Mouse (Mus musculus) megakaryocyte progenitor cell, adult 5-6 weeks (primary cell): ENCODE results near the gene Mvp. TPM values are rescaled to one million over a fixed set of nuclear protein-coding genes. Genes with fewer than 3 reads are reported as not detected.

Experiments used
- ATAC-seq: replicated peaks from 2 replicates; pipeline ENCODE4 v1.8.0; 2016; ENCODE audit warnings: mild to moderate bottlenecking, moderate TSS enrichment, inconsistent platforms; ENCODE audit not compliant: poor library complexity
- total RNA-seq, 2 experiments: library from RNA; stranded (forward) in 1 of 2; stranded (reverse) in 1 of 2; fragments of 157-497, 149-512 nt in 1 of 2; fragments of 200-1000 nt in 1 of 2; gene quantifications; 2 replicates each; pipeline versions ENCODE4 v1.2.3 to v1.2.4; 2015 to 2017

The Mvp gene
- total RNA-seq, 2 experiments from 2014 or later, result 2.2 to 19.2 TPM

GRCm38 (mm10) chr7:126999568-126999967, 14.9 kb downstream of the Mvp start:
- ATAC-seq, result no peak

GRCm38 (mm10) chr7:126996449-126996848, 18.0 kb downstream of the Mvp start:
- ATAC-seq, result no peak

GRCm38 (mm10) chr7:126988816-126989215, 25.6 kb downstream of the Mvp start:
- no peak for ATAC-seq

GRCm38 (mm10) chr7:126986319-126986718, 28.1 kb downstream of the Mvp start:
- peak; percentile 74 for ATAC-seq

- no peak for ATAC-seq
These were observed 29.6 kb downstream of the Mvp start for GRCm38 (mm10) chr7:126984667-126985444.

GRCm38 (mm10) chr7:126983113-126983512, 31.3 kb downstream of the Mvp start:
- no peak for ATAC-seq

GRCm38 (mm10) chr7:126982054-126982453, 32.4 kb downstream of the Mvp start:
- no peak for ATAC-seq

GRCm38 (mm10) chr7:126981601-126982000, 32.8 kb downstream of the Mvp start:
- no peak for ATAC-seq

GRCm38 (mm10) chr7:126978841-126979240, 35.6 kb downstream of the Mvp start:
- no peak for ATAC-seq

GRCm38 (mm10) chr7:126976878-126977459, 37.5 kb downstream of the Mvp start:
- ATAC-seq, result no peak

GRCm38 (mm10) chr7:126975950-126976866, 38.2 kb downstream of the Mvp start, which contains the start of gene Cdiptos:
Gene Cdiptos (minus strand): TSS chr7:126976098.
- peak; percentile 97 for ATAC-seq

- no peak for ATAC-seq
These were observed 38.7 kb downstream of the Mvp start, which contains the start of gene Cdipt for GRCm38 (mm10) chr7:126975893-126975949. Gene Cdipt (plus strand): TSS chr7:126975914.

- ATAC-seq, result 0 out of 2 replicates have a peak, but pooled peaks have one; percentile 13
These were observed 38.9 kb downstream of the Mvp start for GRCm38 (mm10) chr7:126975493-126975892.

GRCm38 (mm10) chr7:126967361-126967760, 47.1 kb downstream of the Mvp start:
- no peak for ATAC-seq

- no peak for ATAC-seq
These were observed 48.9 kb downstream of the Mvp start for GRCm38 (mm10) chr7:126965568-126965967.

GRCm38 (mm10) chr7:126963548-126964286, 50.7 kb downstream of the Mvp start:
- ATAC-seq, result peak; percentile 68; the same call in 1 of the 2 replicates

- ATAC-seq, result no peak
These were observed 52.5 kb downstream of the Mvp start for GRCm38 (mm10) chr7:126961965-126962364.

- ATAC-seq, result no peak
These were observed 53.3 kb downstream of the Mvp start for GRCm38 (mm10) chr7:126961095-126961494.

- no peak for ATAC-seq
These were observed 54.6 kb downstream of the Mvp start for GRCm38 (mm10) chr7:126959780-126960179.

GRCm38 (mm10) chr7:126955125-126955524, 59.3 kb downstream of the Mvp start:
- ATAC-seq, result peak; percentile 59

GRCm38 (mm10) chr7:126952646-126953045, 61.8 kb downstream of the Mvp start:
- ATAC-seq, result no peak
